Mouse (Mus musculus): ENCODE results near the gene Slfn2. TPM values are rescaled to one million over a fixed set of nuclear protein-coding genes. Genes with fewer than 3 reads are reported as not detected.

Gene Slfn2
- polyA plus RNA-seq (2017; shearing (Covaris generic)): 100 to 1,000 TPM; 589 to 842 TPM

GRCm38 (mm10) chr11:83064946-83065345 lies at the start of gene Slfn2:
Gene Slfn2, plus strand, starts transcription at chr11:83065112.

GRCm38 (mm10) chr11:83020621-83021020 lies 44.3 kb upstream of the Slfn2 start, which contains the start of gene Slfn8:
Gene Slfn8, minus strand, starts transcription at chr11:83020810.

GRCm38 (mm10) chr11:83116597-83117227 lies 51.8 kb downstream of the Slfn2 start, which contains the start of gene Slfn1:
Gene Slfn1, plus strand, starts transcription at chr11:83116849.

Other genes starting within 250 kb of the Slfn2 start
- gene Rffl, start 193.9 kb upstream of the Slfn2 start, polyA plus RNA-seq (2017; shearing (Covaris generic)): 10 to 100 TPM; 13.8 to 14.2 TPM
- 10 to 100 TPM; 26.7 to 30.8 TPM for gene Rad51d, start 174.5 kb upstream of the Slfn2 start, polyA plus RNA-seq (2017; shearing (Covaris generic))
- 1 to 10 TPM in 1 of 2 experiments, under 1 TPM in 1; 0.22 to 1.4 TPM for gene Fndc8, start 173.0 kb upstream of the Slfn2 start, polyA plus RNA-seq (2017; shearing (Covaris generic))
- 10 to 100 TPM; 28.9 to 56.3 TPM for gene Nle1, start 156.7 kb upstream of the Slfn2 start, polyA plus RNA-seq (2017; shearing (Covaris generic))
- under 1 TPM; 0.05 to 0.20 TPM for gene Unc45b, start 154.6 kb upstream of the Slfn2 start, polyA plus RNA-seq (2017; shearing (Covaris generic))
- gene Slfn5, start 113.8 kb upstream of the Slfn2 start, polyA plus RNA-seq (2017; shearing (Covaris generic)): 10 to 100 TPM; 31.9 to 36.7 TPM
- gene Slfn9, start 73.3 kb upstream of the Slfn2 start, polyA plus RNA-seq (2017; shearing (Covaris generic)): 10 to 100 TPM in 1 of 2 experiments, 1 to 10 TPM in 1; 7.9 to 12.5 TPM
- gene Slfn8, start 44.3 kb upstream of the Slfn2 start, polyA plus RNA-seq (2017; shearing (Covaris generic)): 100 to 1,000 TPM in 1 of 2 experiments, 10 to 100 TPM in 1; 98.3 to 115 TPM
- 100 to 1,000 TPM; 165 to 319 TPM for gene Slfn1, start 51.7 kb downstream of the Slfn2 start, polyA plus RNA-seq (2017; shearing (Covaris generic))
- gene Slfn4, start 110.1 kb downstream of the Slfn2 start, polyA plus RNA-seq (2017; shearing (Covaris generic)): under 1 TPM; 0.33 to 0.55 TPM
- 1 to 10 TPM; 3.5 to 6.2 TPM for gene Slfn3, start 126.2 kb downstream of the Slfn2 start, polyA plus RNA-seq (2017; shearing (Covaris generic))
- gene Slfn14, start 221.6 kb downstream of the Slfn2 start, polyA plus RNA-seq (2017; shearing (Covaris generic)): under 1 TPM in 1 of 2 experiments, not detected in 1; 0.08 TPM
- gene Ap2b1, start 233.9 kb downstream of the Slfn2 start, polyA plus RNA-seq (2017; shearing (Covaris generic)): 10 to 100 TPM; 41.1 to 56.0 TPM
- gene Pex12, start 237.5 kb downstream of the Slfn2 start, polyA plus RNA-seq (2017; shearing (Covaris generic)): 10 to 100 TPM; 12.5 to 14.8 TPM

All from inflammation-experienced regulatory T-cells (primary cell).